Mouse (Mus musculus) kidney, postnatal 0 days (tissue): ENCODE data around the gene Ilkap. TPM values are rescaled to one million over a fixed set of nuclear protein-coding genes. Genes with fewer than 3 reads are reported as not detected.

Experiments used
- ATAC-seq: fragments of 200-750 bp; cut with Nextera tagmentation; replicated peaks from 2 replicates; pipeline ENCODE4 v1.8.0; 2017; ENCODE audit warnings: low read depth, moderate number of reproducible peaks, moderate TSS enrichment, moderate library complexity; ENCODE audit not compliant: low FRiP score
- DNase-seq: peaks from one replicate; pipeline ENCODE4 v3.0.0-alpha.2; 2016; ENCODE audit warnings: low spot score
- H3K27ac ChIP-seq: fragments of 300-500 bp; sonication (generic); 2 replicates; pipeline ENCODE4 v1.5.1; 2014; ENCODE audit warnings: mild to moderate bottlenecking
- H3K27me3 ChIP-seq: fragments of 300-500 bp; sonication (generic); 2 replicates; pipeline ENCODE4 v1.6.1; 2014; ENCODE audit warnings: low read length, mixed read lengths; ENCODE audit not compliant: insufficient read depth
- H3K36me3 ChIP-seq: fragments of 300-500 bp; sonication (generic); 2 replicates; pipeline ENCODE4 v1.6.1; 2014; ENCODE audit warnings: low read length, mixed read lengths; ENCODE audit not compliant: insufficient read depth
- H3K4me1 ChIP-seq: fragments of 300-500 bp; sonication (generic); replicated peaks from 2 replicates; pipeline ENCODE4 v1.6.1; 2014; ENCODE audit warnings: antibody characterized with exemption, low read length, mixed read lengths; ENCODE audit not compliant: insufficient read depth
- H3K4me2 ChIP-seq: fragments of 300-500 bp; sonication (generic); 2 replicates; pipeline ENCODE4 v1.6.1; 2014; ENCODE audit warnings: mild to moderate bottlenecking, low read length, moderate library complexity, mixed read lengths
- H3K4me3 ChIP-seq: fragments of 300-500 bp; sonication (generic); replicated peaks from 2 replicates; pipeline ENCODE4 v1.5.1; 2014; ENCODE audit warnings: low read depth, low read length
- H3K9ac ChIP-seq: fragments of 300-500 bp; sonication (generic); 2 replicates; pipeline ENCODE4 v1.6.1; 2014; ENCODE audit warnings: low read depth, low read length
- H3K9me3 ChIP-seq: fragments of 300-500 bp; sonication (generic); replicated peaks from 2 replicates; pipeline ENCODE4 v1.6.1; 2016; ENCODE audit warnings: low read length, inconsistent platforms, mixed read lengths
- CTCF ChIP-seq: IDR thresholded peaks from 2 replicates; pipeline ENCODE4 v1.5.1; 2016; ENCODE audit warnings: antibody characterized with exemption, low read depth, mild to moderate bottlenecking, moderate library complexity
- WGBS: fragments of 180-500 bp; shearing (Covaris S2); extraction: QIAGEN DNeasy Blood & Tissue Kit; methylation state at CpG from one replicate; pipeline ENCODE4 v1.1.7; 2014; 5-methylcytosine and 5-hydroxymethylcytosine counted together
- polyA plus RNA-seq: library from polyadenylated mRNA; unstranded; fragments of >200 nt; fragmentation: Nextera tagmentation; extraction: Ambion mirVana; gene quantifications from 2 replicates; pipeline ENCODE4 v1.2.1, GENCODE M21; 2015

Gene Ilkap
- polyA plus RNA-seq, 1 experiment from 2014 or later: 91.0 TPM

- Histone ChIP-seq H3K27ac (peak overlapping the region; percentile 89), H3K9me3 (no peaks in the 10 kb centered on the region), H3K36me3 (peaks cover 10% of the 10 kb centered on the region; the same call in 1 of the 2 replicates), H3K4me2 (peak overlapping the region; percentile 94), H3K9ac (peak overlapping the region; percentile 65), H3K27me3 (no peaks in the 10 kb centered on the region), H3K4me3 (peak overlapping the region; percentile 48), H3K4me1 (peaks cover 23% of the 10 kb centered on the region; the same call in 1 of the 2 replicates)
- WGBS: under 1% methylated on average over 34 of the region's 34 CpGs
- ATAC-seq (peak; percentile 95), DNase-seq (peak; percentile 99)
- no peak; the same call in 1 of the 2 replicates for TF ChIP-seq CTCF
Measured at GRCm38 (mm10) chr1:91413030-91413506, 14.5 kb upstream of the Ilkap start.

- H3K27me3 ChIP-seq: no peaks in the 10 kb centered on the region
- ATAC-seq (peak; percentile 6), DNase-seq (no peak)
- H3K4me2 ChIP-seq: peak overlapping the region; percentile 94
- peak overlapping the region; percentile 68 for H3K27ac ChIP-seq
- peaks cover 23% of the 10 kb centered on the region; the same call in 1 of the 2 replicates for H3K4me1 ChIP-seq
- H3K4me3 ChIP-seq: peak overlapping the region; percentile 48
- 5% methylated on average over 59 of the region's 65 CpGs for WGBS
- peak; percentile 34 for TF ChIP-seq CTCF
- no peaks in the 10 kb centered on the region for H3K9me3 ChIP-seq
- H3K9ac ChIP-seq: peak overlapping the region; percentile 65
- H3K36me3 ChIP-seq: peaks cover 7% of the 10 kb centered on the region; the same call in 1 of the 2 replicates
Measured at GRCm38 (mm10) chr1:91412286-91413029, 13.8 kb upstream of the Ilkap start.

- Histone ChIP-seq H3K9me3 (no peaks in the 10 kb centered on the region), H3K36me3 (0 out of 2 replicates have a peak, but pooled peaks cover 3% of the 10 kb centered on the region), H3K4me1 (peaks cover 23% of the 10 kb centered on the region; the same call in 1 of the 2 replicates), H3K4me2 (peak overlapping the region; percentile 94), H3K27ac (no peak overlapping the region), H3K27me3 (no peaks in the 10 kb centered on the region), H3K4me3 (peak overlapping the region; percentile 48), H3K9ac (peak overlapping the region; percentile 65; the same call in 1 of the 2 replicates)
- no peak for TF ChIP-seq CTCF
- DNase-seq: no peak
- WGBS: 70% methylated on average over 8 of the region's 8 CpGs
- no peak for ATAC-seq
Measured at GRCm38 (mm10) chr1:91411631-91412285, 13.1 kb upstream of the Ilkap start.

GRCm38 (mm10) chr1:91407819-91408218 lies 9.2 kb upstream of the Ilkap start:
- H3K4me2 ChIP-seq: no peak overlapping the region
- DNase-seq (no peak), ATAC-seq (no peak)
- peaks cover 11% of the 10 kb centered on the region; the same call in 1 of the 2 replicates for H3K4me1 ChIP-seq
- H3K9ac ChIP-seq: no peak overlapping the region
- H3K36me3 ChIP-seq: no peaks in the 10 kb centered on the region
- TF ChIP-seq CTCF: no peak
- H3K27me3 ChIP-seq: no peaks in the 10 kb centered on the region
- no peak overlapping the region for H3K4me3 ChIP-seq
- H3K27ac ChIP-seq: no peak overlapping the region
- WGBS: 75% methylated on average over 4 of the region's 4 CpGs
- H3K9me3 ChIP-seq: no peaks in the 10 kb centered on the region

GRCm38 (mm10) chr1:91405406-91406169 lies 7.0 kb upstream of the Ilkap start:
- 57% methylated on average over 23 of the region's 23 CpGs for WGBS
- Histone ChIP-seq H3K4me2 (no peak overlapping the region), H3K27ac (no peak overlapping the region), H3K36me3 (no peaks in the 10 kb centered on the region), H3K27me3 (no peaks in the 10 kb centered on the region), H3K4me1 (no peaks in the 10 kb centered on the region), H3K9ac (no peak overlapping the region), H3K9me3 (no peaks in the 10 kb centered on the region), H3K4me3 (no peak overlapping the region)
- TF ChIP-seq CTCF: no peak
- DNase-seq: no peak
- peak; percentile 34; the same call in 1 of the 2 replicates for ATAC-seq

GRCm38 (mm10) chr1:91404976-91405375 lies 6.4 kb upstream of the Ilkap start:
- Histone ChIP-seq H3K9ac (no peak overlapping the region), H3K4me1 (no peaks in the 10 kb centered on the region), H3K4me3 (no peak overlapping the region), H3K27me3 (no peaks in the 10 kb centered on the region), H3K9me3 (no peaks in the 10 kb centered on the region), H3K36me3 (no peaks in the 10 kb centered on the region), H3K4me2 (no peak overlapping the region), H3K27ac (no peak overlapping the region)
- 27% methylated on average over 1 of the region's 1 CpGs for WGBS
- no peak for TF ChIP-seq CTCF
- ATAC-seq: no peak
- DNase-seq: no peak
